Mouse (Mus musculus): Measurements from ENCODE around the gene Mknk2.
A peak's percentile ranks its signal among the peaks of the same experiment; 100 is the strongest.

Mknk2 gene

GRCm38 (mm10) chr10:80669737-80670485 is 8.0 kb downstream of the Mknk2 start:
- no peak for DNase-seq (ENCODE audit: low read depth, low spot score)

DNA sequence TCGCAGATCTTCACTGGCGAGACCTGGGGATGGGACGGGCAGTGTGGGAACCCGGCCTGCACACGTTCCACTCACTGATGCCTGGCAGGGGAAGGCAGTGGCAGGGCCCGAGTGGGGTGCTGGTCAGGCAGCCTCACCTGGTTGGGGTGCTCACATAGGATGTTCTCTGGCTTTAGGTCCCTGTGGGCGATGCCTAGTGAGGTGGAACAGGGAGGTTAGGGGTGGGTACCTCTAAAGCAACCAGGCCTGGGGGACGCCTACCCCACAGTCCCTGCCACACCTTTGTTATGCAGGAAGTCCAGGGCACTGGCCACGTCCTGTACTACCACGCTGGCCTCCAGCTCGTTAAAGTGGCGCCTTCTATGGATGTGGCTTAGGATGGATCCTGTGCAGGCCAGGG is 8.9 kb downstream of the Mknk2 start:
- no peak for DNase-seq (ENCODE audit: low read depth, low spot score)

DNA sequence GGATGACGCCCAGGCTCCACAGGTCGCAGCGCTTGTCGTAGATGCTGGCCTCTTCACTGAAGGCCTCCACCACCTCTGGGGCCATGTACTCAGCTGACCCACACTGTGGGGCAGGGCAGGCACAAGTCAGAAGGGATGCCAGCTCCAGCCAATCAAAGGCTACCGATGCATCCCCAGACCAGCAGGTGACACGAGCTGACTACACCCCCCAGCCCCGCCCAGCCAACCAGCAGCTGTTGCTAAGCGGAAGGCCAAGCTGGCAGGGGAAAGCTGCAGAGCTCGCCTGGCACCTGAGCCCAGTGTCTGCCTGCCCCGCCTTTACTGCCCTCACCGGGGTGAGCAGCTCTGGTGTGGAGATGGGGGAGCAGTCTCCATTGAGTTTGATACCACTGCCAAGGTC is 9.3 kb downstream of the Mknk2 start:
- no peak for DNase-seq (ENCODE audit: low read depth, low spot score)

- no peak for DNase-seq (ENCODE audit: low read depth, low spot score)
These were observed 11.0 kb downstream of the Mknk2 start for GRCm38 (mm10) chr10:80666837-80667412.

GRCm38 (mm10) chr10:80665981-80666733 is 11.8 kb downstream of the Mknk2 start:
- DNase-seq (ENCODE audit: low read depth, low spot score): no peak

DNA sequence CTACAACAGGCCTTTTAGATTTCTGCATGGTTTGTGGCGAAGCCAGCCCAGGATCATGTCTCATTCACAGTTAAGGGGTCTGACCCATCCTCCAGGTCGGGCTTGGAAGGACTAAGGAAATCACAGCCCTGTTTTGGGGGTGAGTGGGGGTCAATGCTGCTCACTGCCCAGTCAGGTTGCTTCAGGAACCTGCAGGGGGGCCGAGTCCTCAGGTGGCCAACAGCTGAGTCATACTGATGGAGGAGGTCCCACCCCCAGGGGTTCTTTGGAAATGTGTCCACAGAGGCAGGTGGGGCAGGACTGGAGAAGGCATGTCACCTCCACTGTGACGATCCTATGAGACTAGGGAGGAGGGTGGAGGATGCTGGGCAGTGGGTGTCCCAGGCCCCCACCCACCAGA is 12.5 kb downstream of the Mknk2 start:
- no peak for DNase-seq (ENCODE audit: low read depth, low spot score)

DNA sequence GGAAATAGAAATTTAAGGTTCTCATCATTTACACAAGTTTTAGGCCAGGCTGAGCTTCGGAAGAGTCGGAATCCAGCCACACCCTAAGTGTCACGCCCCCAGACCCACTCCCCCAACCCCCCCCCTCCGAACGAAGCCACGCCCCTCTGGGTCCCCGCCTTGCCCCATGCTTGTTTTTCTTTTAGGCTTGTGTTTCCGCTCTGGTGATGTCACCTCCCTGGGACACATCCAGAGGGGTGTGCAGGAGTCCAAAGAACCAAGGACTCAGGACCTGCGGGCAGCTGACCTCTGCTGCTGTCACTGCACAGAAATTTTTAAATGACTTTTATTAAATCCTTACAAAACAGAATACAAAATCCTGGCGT is 12.9 kb downstream of the Mknk2 start:
- no peak for DNase-seq (ENCODE audit: low read depth, low spot score)

GRCm38 (mm10) chr10:80664197-80665015 is 13.5 kb downstream of the Mknk2 start:
- DNase-seq (ENCODE audit: low read depth, low spot score): no peak

GRCm38 (mm10) chr10:80663485-80664196 is 14.3 kb downstream of the Mknk2 start:
- DNase-seq (ENCODE audit: low read depth, low spot score): no peak

GRCm38 (mm10) chr10:80661149-80661548 is 16.8 kb downstream of the Mknk2 start:
- DNase-seq (ENCODE audit: low read depth, low spot score): no peak

GRCm38 (mm10) chr10:80659213-80659612 is 18.7 kb downstream of the Mknk2 start:
- peak; percentile 67 for DNase-seq (ENCODE audit: low read depth, low spot score)

DNA sequence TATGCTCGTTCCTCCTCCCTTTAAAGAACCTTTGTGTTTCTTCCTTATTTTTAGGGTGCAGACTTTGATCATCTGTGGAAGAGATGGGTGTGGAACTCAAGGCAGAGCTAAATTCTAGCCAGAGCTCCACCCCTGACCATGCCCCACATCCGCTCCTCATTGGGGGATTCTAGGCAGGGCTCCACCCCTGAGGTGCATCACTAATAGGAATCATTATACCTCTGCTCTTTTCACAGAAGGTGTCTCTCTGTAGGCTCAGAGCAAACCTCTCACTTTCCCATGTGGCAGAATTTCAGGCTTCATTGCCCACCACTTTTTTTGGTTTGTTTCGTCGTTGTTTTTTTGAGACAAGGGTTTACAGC is 19.1 kb downstream of the Mknk2 start:
- DNase-seq (ENCODE audit: low read depth, low spot score): no peak

DNA sequence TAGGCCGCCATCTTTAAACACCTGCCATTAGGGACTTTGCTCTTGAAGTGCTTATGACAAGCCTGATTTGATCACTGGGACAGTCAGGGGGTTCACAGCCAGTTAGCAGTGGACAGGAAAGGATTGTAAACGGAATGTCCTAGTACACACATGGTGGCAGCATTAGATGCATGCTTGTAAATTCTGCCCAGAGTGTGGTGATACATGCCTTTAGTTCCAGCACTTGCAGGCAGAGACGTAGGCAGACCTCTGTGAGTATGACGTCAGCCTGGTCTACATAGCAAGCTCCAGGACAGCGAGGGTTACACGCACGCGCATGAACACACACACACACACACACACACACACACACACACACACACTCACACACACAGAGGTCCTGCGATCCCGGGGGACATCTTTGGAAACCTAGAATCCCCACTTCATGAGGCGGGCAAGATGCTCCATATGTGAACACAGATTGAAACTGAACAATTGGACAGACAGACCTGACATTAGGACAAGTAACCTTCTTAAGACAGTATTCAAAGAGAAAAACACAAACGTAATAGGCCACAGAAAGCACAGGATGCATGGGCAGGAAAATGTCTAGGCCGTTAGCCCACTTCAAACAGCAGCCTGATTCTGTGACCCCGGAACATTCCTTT is 19.6 kb downstream of the Mknk2 start:
- DNase-seq (ENCODE audit: low read depth, low spot score): no peak

DNA sequence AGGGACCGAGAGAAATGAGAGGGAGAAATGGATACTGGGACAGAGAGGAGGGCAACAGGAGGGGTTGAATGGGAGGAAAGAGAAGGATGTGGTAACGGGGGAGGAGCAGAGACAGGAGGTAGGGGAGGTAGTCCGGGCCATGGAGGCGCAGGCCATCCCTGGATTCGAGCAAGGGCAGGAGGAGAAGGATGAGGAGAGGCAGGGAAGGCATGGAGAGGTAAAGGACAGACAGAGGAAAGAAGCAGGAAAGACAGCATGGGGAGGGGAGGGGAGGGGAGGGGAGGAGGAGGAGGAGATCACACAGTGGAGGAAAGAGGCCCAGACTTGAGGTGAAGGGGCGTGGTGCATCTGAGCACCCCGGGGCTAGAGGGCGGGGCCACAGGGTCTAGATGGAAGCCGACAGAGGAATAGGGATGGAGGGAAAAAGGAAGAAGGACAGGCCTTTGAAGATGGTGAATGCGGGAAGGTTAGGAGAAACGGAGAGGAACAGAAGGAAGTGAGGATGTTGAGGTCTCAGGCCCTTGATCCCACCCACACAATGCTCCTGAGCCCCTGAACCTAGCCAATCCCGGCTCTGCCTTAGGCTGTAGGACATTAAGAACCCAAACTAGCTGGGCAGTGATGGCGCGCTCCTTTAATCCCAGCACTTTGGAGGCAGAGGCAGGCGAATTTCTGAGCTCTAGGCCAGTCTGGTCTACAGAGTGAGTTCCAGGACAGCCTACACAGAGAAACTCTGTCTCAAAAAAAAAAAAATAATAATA is 20.9 kb downstream of the Mknk2 start, which contains the start of gene Btbd2:
Gene Btbd2, minus strand, starts transcription at position 209 of the 761 bp plus-strand sequence.
- DNase-seq (ENCODE audit: low read depth, low spot score): no peak

DNA sequence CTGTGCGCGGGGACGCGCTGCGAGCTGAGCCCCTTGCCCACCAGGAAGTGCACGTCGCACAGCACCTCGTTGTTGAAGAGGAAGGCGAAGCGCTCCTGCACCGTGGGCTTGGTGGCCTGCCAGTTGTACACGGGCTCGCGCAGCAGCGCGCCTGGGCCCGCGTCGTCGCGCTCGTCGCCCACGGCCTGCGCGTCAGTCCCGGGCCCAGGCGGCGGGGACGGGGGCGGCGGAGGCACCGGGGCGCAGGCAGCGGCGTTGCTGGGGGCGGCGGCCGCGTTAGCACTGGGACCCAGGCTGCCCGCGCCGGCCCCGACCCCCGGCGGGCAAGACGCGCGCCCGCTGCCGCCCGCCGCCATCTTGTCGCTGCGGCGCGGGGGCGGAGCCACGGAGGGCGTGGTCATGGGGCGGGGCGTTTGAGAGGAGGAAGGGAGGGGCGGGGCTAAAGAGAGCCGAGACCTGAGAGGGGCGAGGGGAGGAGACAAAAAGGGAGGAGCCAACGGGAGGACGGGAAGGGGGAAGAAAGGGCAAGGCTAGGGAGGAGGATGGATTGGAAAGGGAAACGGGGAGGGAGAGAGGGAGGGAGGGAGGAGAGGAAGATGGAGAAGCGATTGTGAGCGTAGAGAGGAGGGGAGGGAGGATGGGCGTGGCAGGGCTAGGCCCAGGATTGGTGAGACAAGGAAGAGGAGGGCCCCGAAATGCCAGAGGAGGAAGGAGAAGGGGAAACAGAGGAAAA is 21.6 kb downstream of the Mknk2 start:
- DNase-seq (ENCODE audit: low read depth, low spot score): peak; percentile 94

- DNase-seq (ENCODE audit: low read depth, low spot score): no peak
These were observed 22.3 kb downstream of the Mknk2 start for GRCm38 (mm10) chr10:80655406-80656129.

GRCm38 (mm10) chr10:80654866-80655265 is 23.0 kb downstream of the Mknk2 start:
- DNase-seq (ENCODE audit: low read depth, low spot score): no peak

DNA sequence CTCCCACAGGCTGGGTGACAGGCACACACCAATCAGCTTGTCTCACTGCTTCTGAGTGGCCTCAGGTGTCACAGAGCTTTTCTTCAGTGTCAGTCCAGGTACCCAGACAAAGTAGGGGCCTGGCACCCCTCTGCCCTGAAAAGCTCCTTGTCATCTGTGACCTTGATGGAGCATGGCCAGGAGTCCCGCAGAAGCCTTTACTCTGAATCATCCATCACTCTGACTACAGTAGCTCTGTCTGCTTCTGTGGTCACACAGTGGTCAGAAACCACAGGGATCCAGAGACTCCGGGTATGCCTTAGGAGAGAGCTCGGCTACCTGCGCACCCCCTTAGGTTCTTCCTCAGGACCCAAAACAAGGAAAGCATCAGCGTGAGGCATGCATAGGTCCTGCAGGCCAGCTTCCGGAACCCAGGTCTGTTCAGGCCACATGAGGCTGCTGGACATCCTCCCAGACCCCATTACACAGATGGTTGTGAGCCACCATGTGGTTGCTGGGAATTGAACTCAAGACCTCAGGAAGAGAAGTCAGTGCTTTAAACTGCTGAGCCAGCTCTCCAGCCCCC is 24.7 kb downstream of the Mknk2 start:
- DNase-seq (ENCODE audit: low read depth, low spot score): no peak

All from retina, postnatal 7 days (tissue).